8 mouse cellular contexts compared by ENCODE assay signal in genomic region chr11:108425592-108425921, GRCm38 (mm10). TPM values are rescaled to one million over a fixed set of nuclear protein-coding genes. Genes with fewer than 3 reads are reported as not detected.
DNase-seq lines count a peak whose midpoint lies in the region; ATAC-seq and TF ChIP-seq lines count a peak whose summit lies in the region.

No protein-coding gene starts in this region.

- peak overlapping the region; percentile 60 for H3K4me3 ChIP-seq in heart, adult 2 months
- peak overlapping the region; percentile 46 for H3K4me3 ChIP-seq in C2C12 (ENCODE audit: insufficient read depth, poor library complexity, severe bottlenecking)
- peak overlapping the region; percentile 74 for H3K4me3 ChIP-seq in embryonic facial prominence, embryonic 13.5 days
- H3K4me3 ChIP-seq in kidney, postnatal 0 days (replicated peaks; ENCODE audit: low read depth, low read length) = peak overlapping the region; percentile 74
- peak overlapping the region; percentile 64 for H3K4me3 ChIP-seq in midbrain, postnatal 0 days (ENCODE audit: low read depth, low read length)

- no peaks in the 10 kb centered on the region for H3K79me3 ChIP-seq in C2C12 (ENCODE audit: low read depth)

- H3K79me2 ChIP-seq in heart, adult 2 months (replicated peaks; ENCODE audit: control insufficient read depth, insufficient read depth, low read length) = no peaks in the 10 kb centered on the region
- H3K79me2 ChIP-seq in C2C12 (ENCODE audit: control insufficient read depth, insufficient read depth) = no peaks in the 10 kb centered on the region

- no peaks in the 10 kb centered on the region for H3K4me1 ChIP-seq in heart, adult 2 months (ENCODE audit: control insufficient read depth, insufficient read depth, low read length)
- H3K4me1 ChIP-seq in embryonic facial prominence, embryonic 13.5 days = peaks cover 18% of the 10 kb centered on the region; the same call in 1 of the 2 replicates
- H3K4me1 ChIP-seq in kidney, postnatal 0 days (replicated peaks; ENCODE audit: insufficient read depth, low read length) = no peaks in the 10 kb centered on the region; the same call in 1 of the 2 replicates
- H3K4me1 ChIP-seq in midbrain, postnatal 0 days (ENCODE audit: insufficient read depth, low read length) = peaks cover 7% of the 10 kb centered on the region; the same call in 1 of the 2 replicates

- WGBS in heart, adult 2 months = 4% methylated on average over 14 of the region's 14 CpGs
- 7% methylated on average over 14 of the region's 14 CpGs for WGBS in embryonic facial prominence, embryonic 13.5 days
- 5% methylated on average over 14 of the region's 14 CpGs for WGBS in kidney, postnatal 0 days
- 8% methylated on average over 14 of the region's 14 CpGs for WGBS in midbrain, postnatal 0 days

- TF ChIP-seq POLR2A in heart, adult 2 months (IDR thresholded peaks at IDR 0.05; ENCODE audit: insufficient read depth, low read depth, low read length) = no peak

- peak overlapping the region; percentile 32; the same call in 1 of the 2 replicates for H3K27ac ChIP-seq in heart, adult 2 months
- peak overlapping the region; percentile 72 for H3K27ac ChIP-seq in embryonic facial prominence, embryonic 13.5 days
- peak overlapping the region; percentile 68 for H3K27ac ChIP-seq in kidney, postnatal 0 days
- no peak overlapping the region for H3K27ac ChIP-seq in midbrain, postnatal 0 days (ENCODE audit: low read depth, low read length)

- no peak for TF ChIP-seq CTCF in heart, adult 2 months (IDR thresholded peaks at IDR 0.05)
- TF ChIP-seq CTCF in C2C12 (IDR thresholded peaks at IDR 0.05; ENCODE audit: control insufficient read depth, insufficient read depth, insufficient read length) = no peak
- no peak for TF ChIP-seq CTCF in kidney, postnatal 0 days (IDR thresholded peaks at IDR 0.05; ENCODE audit: low read depth)
- TF ChIP-seq CTCF in midbrain, postnatal 0 days (IDR thresholded peaks at IDR 0.05) = no peak

- H3K36me3 ChIP-seq in heart, adult 2 months (ENCODE audit: control insufficient read depth, insufficient read depth, low read length) = no peaks in the 10 kb centered on the region
- no peaks in the 10 kb centered on the region for H3K36me3 ChIP-seq in C2C12 (ENCODE audit: control insufficient read depth, insufficient read depth)
- no peaks in the 10 kb centered on the region for H3K36me3 ChIP-seq in embryonic facial prominence, embryonic 13.5 days
- H3K36me3 ChIP-seq in kidney, postnatal 0 days (ENCODE audit: insufficient read depth, low read length) = no peaks in the 10 kb centered on the region
- no peaks in the 10 kb centered on the region for H3K36me3 ChIP-seq in midbrain, postnatal 0 days (ENCODE audit: insufficient read depth, low read length)

- TF ChIP-seq EP300 in heart, adult 2 months (IDR thresholded peaks at IDR 0.05; ENCODE audit: insufficient read depth, low read depth, low read length) = no peak

- DNase-seq in heart, adult 2 months = no peak
- DNase-seq in heart, adult 11 months = no peak
- DNase-seq in kidney, postnatal 0 days (ENCODE audit: low spot score) = peak; percentile 47
- DNase-seq in midbrain, postnatal 0 days (ENCODE audit: low spot score) = no peak
- no peak for DNase-seq in cerebellum, adult 18-20 months
- no peak for DNase-seq in MN1 (ENCODE audit: low spot score)

- no peaks in the 10 kb centered on the region for H3K9me3 ChIP-seq in embryonic facial prominence, embryonic 13.5 days
- no peaks in the 10 kb centered on the region for H3K9me3 ChIP-seq in kidney, postnatal 0 days (replicated peaks; ENCODE audit: low read length)
- no peaks in the 10 kb centered on the region for H3K9me3 ChIP-seq in midbrain, postnatal 0 days (ENCODE audit: low read length)

- intact Hi-C loops in heart, adult 2 months (cut with DNase I) = no loop called here

- peak overlapping the region; percentile 53 for H3K9ac ChIP-seq in heart, adult 2 months (ENCODE audit: low read depth, low read length)
- H3K9ac ChIP-seq in embryonic facial prominence, embryonic 13.5 days = peak overlapping the region; percentile 85
- H3K9ac ChIP-seq in kidney, postnatal 0 days (ENCODE audit: low read depth, low read length) = peak overlapping the region; percentile 84
- peak overlapping the region; percentile 62 for H3K9ac ChIP-seq in midbrain, postnatal 0 days (replicated peaks; ENCODE audit: low read length, poor library complexity, severe bottlenecking)

- peak; percentile 35; the same call in 1 of the 2 replicates for ATAC-seq in embryonic facial prominence, embryonic 13.5 days (ENCODE audit: insufficient number of reproducible peaks, insufficient read depth, low FRiP score, low TSS enrichment, low read depth)
- ATAC-seq in kidney, postnatal 0 days (replicated peaks; ENCODE audit: low FRiP score, low read depth) = no peak; the same call in 1 of the 2 replicates
- ATAC-seq in midbrain, postnatal 0 days (ENCODE audit: low FRiP score) = peak; percentile 59

- peak overlapping the region; percentile 74 for H3K4me2 ChIP-seq in embryonic facial prominence, embryonic 13.5 days
- peak overlapping the region; percentile 85 for H3K4me2 ChIP-seq in kidney, postnatal 0 days (ENCODE audit: low read length)
- H3K4me2 ChIP-seq in midbrain, postnatal 0 days (ENCODE audit: low read depth, low read length, poor library complexity, severe bottlenecking) = peak overlapping the region; percentile 72

- no peaks in the 10 kb centered on the region for H3K27me3 ChIP-seq in heart, adult 2 months (ENCODE audit: control insufficient read depth, insufficient read depth, low read length)
- H3K27me3 ChIP-seq in C2C12 (ENCODE audit: control insufficient read depth, insufficient read depth, insufficient read length) = no peaks in the 10 kb centered on the region
- peaks cover 5% of the 10 kb centered on the region for H3K27me3 ChIP-seq in embryonic facial prominence, embryonic 13.5 days
- no peaks in the 10 kb centered on the region for H3K27me3 ChIP-seq in kidney, postnatal 0 days (ENCODE audit: insufficient read depth, low read length)
- no peaks in the 10 kb centered on the region for H3K27me3 ChIP-seq in midbrain, postnatal 0 days (ENCODE audit: insufficient read depth, low read length)

- peak overlapping the region; percentile 60 for H3ac ChIP-seq in C2C12 (ENCODE audit: control insufficient read depth, insufficient read length, low read depth)

TF ChIP-seq in C2C12, 6 proteins besides CTCF, POLR2A, EP300 and RAD21:
- TF ChIP-seq USF1 (IDR thresholded peaks at IDR 0.05; ENCODE audit: low read depth) = no peak
- no peak for TF ChIP-seq FOSL1 (IDR thresholded peaks at IDR 0.05; ENCODE audit: insufficient read depth, low read length, poor library complexity, severe bottlenecking)
- TF ChIP-seq MYOD1 (IDR thresholded peaks at IDR 0.05; ENCODE audit: control insufficient read depth, insufficient read length, low read depth) = no peak
- TF ChIP-seq CEBPB (IDR thresholded peaks at IDR 0.05; ENCODE audit: low read depth) = no peak
- TF ChIP-seq MYOG (IDR thresholded peaks at IDR 0.05; ENCODE audit: control insufficient read depth, extremely low read depth, insufficient read length) = no peak
- no peak for TF ChIP-seq MAX (IDR thresholded peaks at IDR 0.05)
TF ChIP-seq in C2C12: peak in this region for 0.

RNA-seq across cellular contexts. Expression of gene Cep112, which starts 0.6 kb away (rescaled TPM):
- 10 to 100 TPM; 10.6 to 14.4 TPM for total RNA-seq in heart, adult 2 months (2021)
- polyA plus RNA-seq in heart, adult 2 months (2012; rRNA removed) = 1.1 and 3.9 TPM in 2 replicates
- 0.97 TPM for polyA plus RNA-seq in C2C12 (2012; fragmentation: generic; extraction: Trizol)
- 19.9 and 21.9 TPM in 2 replicates for polyA plus RNA-seq in embryonic facial prominence, embryonic 13.5 days (2015; fragmentation: Nextera tagmentation; extraction: Ambion mirVana)
- 8.8 and 10.7 TPM in 2 replicates for polyA plus RNA-seq in kidney, postnatal 0 days (2015; fragmentation: Nextera tagmentation; extraction: Ambion mirVana)
- total RNA-seq in midbrain, postnatal 0 days (2014; rRNA removed) = 19.5 and 33.5 TPM in 2 replicates
- 13.9 and 14.1 TPM in 2 replicates for polyA plus RNA-seq in midbrain, postnatal 0 days (2015; fragmentation: Nextera tagmentation; extraction: Ambion mirVana)
